Mouse (Mus musculus): Measurements from ENCODE around the gene Pald1. TPM values are rescaled to one million over a fixed set of nuclear protein-coding genes. Genes with fewer than 3 reads are reported as not detected.

The Pald1 gene
- polyA plus RNA-seq, 1 experiment = 3.2 TPM

DNA sequence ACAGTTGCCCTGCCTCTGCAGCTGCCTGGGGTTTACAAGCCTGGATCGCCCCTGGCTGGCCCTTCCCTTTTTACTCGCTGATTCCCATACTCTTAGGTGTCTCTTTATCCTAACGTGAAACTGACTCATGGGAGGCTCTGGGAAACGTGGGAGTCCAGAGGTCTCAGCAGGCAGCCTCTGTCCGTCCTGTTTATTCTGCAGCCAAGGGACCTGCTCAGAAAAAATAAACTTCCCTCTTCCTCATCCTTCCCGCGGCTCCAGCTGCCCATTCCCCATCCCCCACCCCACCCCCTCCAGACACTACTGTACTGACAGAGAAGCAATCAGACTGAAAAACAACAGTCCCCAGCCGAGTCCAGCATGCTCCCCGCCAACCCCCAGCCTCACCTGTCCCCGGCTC is 37.0 kb downstream of the Pald1 start:
- WGBS = 11% methylated on average over 10 of the region's 10 CpGs
- no peak overlapping the region for H3K4me3 ChIP-seq (ENCODE audit: low read depth, low read length)
- TF ChIP-seq CTCF (IDR thresholded peaks at IDR 0.05; ENCODE audit: extremely low read depth, insufficient read length, insufficient replicate concordance, low read depth, low read length) = no peak
- TF ChIP-seq POLR2A (IDR thresholded peaks at IDR 0.05; ENCODE audit: low read depth, low read length) = no peak
- H3K27ac ChIP-seq (ENCODE audit: insufficient read depth, low read depth, low read length) = no peak overlapping the region
- H3K36me3 ChIP-seq (ENCODE audit: control insufficient read depth, insufficient read depth, low read length) = no peaks in the 10 kb centered on the region
- no peaks in the 10 kb centered on the region for H3K4me1 ChIP-seq (ENCODE audit: control insufficient read depth, insufficient read depth, insufficient read length, low read length)
- H3K27me3 ChIP-seq (ENCODE audit: control insufficient read depth, insufficient read depth, low read length) = no peaks in the 10 kb centered on the region

DNA sequence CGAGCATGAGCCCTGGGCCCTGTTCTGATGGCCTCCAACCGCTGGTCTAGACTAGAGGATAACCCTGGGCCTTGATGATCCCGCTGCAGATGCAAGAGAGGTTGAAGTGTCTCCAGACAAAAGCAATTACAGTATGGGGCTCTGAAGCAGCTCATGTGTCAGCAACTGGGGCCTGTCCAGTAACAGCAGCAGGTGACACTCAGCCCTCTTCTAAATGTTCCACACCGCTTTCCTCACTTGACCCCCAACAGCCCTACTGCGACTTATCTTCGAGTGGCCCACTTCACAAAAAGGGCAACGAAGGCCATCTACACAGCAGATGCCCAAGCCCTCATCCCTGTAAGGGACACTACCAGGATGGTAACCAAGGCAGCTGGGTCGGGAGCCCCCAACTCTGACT is 38.2 kb downstream of the Pald1 start:
- no peak for TF ChIP-seq CTCF (IDR thresholded peaks at IDR 0.05; ENCODE audit: extremely low read depth, insufficient read length, insufficient replicate concordance, low read depth, low read length)
- TF ChIP-seq POLR2A (IDR thresholded peaks at IDR 0.05; ENCODE audit: low read depth, low read length) = no peak
- H3K27ac ChIP-seq (ENCODE audit: insufficient read depth, low read depth, low read length) = no peak overlapping the region
- H3K4me1 ChIP-seq (ENCODE audit: control insufficient read depth, insufficient read depth, insufficient read length, low read length) = no peaks in the 10 kb centered on the region
- no peak overlapping the region for H3K4me3 ChIP-seq (ENCODE audit: low read depth, low read length)
- H3K36me3 ChIP-seq (ENCODE audit: control insufficient read depth, insufficient read depth, low read length) = no peaks in the 10 kb centered on the region
- H3K27me3 ChIP-seq (ENCODE audit: control insufficient read depth, insufficient read depth, low read length) = no peaks in the 10 kb centered on the region
- 85% methylated on average over 8 of the region's 8 CpGs for WGBS

DNA sequence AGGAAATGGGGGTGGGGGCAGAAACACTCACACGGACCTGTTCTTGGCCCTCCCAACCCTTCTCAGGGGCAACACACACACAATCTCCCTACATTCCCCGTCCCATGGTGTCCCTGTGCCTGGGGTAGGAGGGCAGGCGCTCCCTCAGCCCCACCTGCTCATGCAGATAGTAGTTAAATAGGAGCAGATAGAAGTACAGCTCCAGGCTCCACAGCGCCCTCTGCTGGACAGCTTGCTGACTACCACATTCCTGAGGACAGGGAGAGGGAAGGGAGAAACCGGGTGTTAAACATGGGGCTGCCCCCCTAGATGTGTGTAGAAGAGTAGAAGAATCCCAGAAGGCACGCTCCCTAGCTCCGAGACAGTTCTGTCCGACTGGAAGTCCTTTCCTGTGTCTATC is 39.4 kb downstream of the Pald1 start:
- Histone ChIP-seq H3K4me3 (ENCODE audit: low read depth, low read length) (no peak overlapping the region), H3K27ac (ENCODE audit: insufficient read depth, low read depth, low read length) (no peak overlapping the region), H3K27me3 (ENCODE audit: control insufficient read depth, insufficient read depth, low read length) (no peaks in the 10 kb centered on the region), H3K36me3 (ENCODE audit: control insufficient read depth, insufficient read depth, low read length) (no peaks in the 10 kb centered on the region), H3K4me1 (ENCODE audit: control insufficient read depth, insufficient read depth, insufficient read length, low read length) (no peaks in the 10 kb centered on the region)
- TF ChIP-seq POLR2A (IDR thresholded peaks at IDR 0.05; ENCODE audit: low read depth, low read length) (no peak), CTCF (IDR thresholded peaks at IDR 0.05; ENCODE audit: extremely low read depth, insufficient read length, insufficient replicate concordance, low read depth, low read length) (peak; percentile 86; the same call in 1 of the 2 replicates)
- WGBS = 54% methylated on average over 8 of the region's 8 CpGs

DNA sequence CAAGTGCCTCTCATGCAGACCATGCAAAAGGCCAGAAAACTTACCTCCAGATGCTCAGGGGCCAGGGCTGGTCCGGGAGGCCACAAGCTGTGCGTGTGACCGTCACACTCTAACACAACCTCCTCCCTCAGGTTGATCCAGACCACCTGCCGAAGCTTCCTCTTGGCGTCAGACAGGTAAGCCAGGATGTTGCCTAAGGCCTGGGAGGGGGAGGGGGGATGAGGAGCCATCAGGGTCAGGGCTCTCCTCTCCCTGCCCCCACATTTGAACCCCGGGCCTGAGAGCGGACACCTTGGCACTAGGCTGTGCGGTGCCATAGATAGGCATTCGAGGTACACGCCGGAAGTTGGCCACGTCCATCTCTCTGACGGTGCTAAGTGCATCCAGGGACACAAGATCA is 40.6 kb downstream of the Pald1 start:
- Histone ChIP-seq H3K4me3 (ENCODE audit: low read depth, low read length) (no peak overlapping the region), H3K36me3 (ENCODE audit: control insufficient read depth, insufficient read depth, low read length) (no peaks in the 10 kb centered on the region), H3K27ac (ENCODE audit: insufficient read depth, low read depth, low read length) (no peak overlapping the region), H3K4me1 (ENCODE audit: control insufficient read depth, insufficient read depth, insufficient read length, low read length) (no peaks in the 10 kb centered on the region), H3K27me3 (ENCODE audit: control insufficient read depth, insufficient read depth, low read length) (no peaks in the 10 kb centered on the region)
- WGBS = 89% methylated on average over 13 of the region's 13 CpGs
- TF ChIP-seq CTCF (IDR thresholded peaks at IDR 0.05; ENCODE audit: extremely low read depth, insufficient read length, insufficient replicate concordance, low read depth, low read length) = no peak

DNA sequence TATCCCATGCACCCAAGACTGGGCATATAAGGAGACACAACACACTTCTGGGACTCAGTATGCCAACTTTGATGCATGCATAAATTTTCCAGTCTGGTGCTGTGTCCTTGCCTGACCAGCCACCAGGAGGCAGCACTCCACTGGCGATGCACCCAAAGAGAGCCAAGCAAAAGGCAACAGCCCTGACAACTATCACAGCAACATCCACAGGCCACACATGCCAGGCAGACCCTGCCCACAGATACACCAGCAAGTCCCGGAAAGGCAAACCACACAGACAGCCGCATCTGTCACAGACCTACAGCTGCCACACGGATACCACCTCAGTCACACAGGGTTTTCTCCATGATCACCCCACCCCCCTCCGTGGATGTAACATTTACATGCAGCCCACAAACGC is 41.8 kb downstream of the Pald1 start:
- H3K4me1 ChIP-seq (ENCODE audit: control insufficient read depth, insufficient read depth, insufficient read length, low read length) = no peaks in the 10 kb centered on the region
- TF ChIP-seq POLR2A (IDR thresholded peaks at IDR 0.05; ENCODE audit: low read depth, low read length) (no peak), CTCF (IDR thresholded peaks at IDR 0.05; ENCODE audit: extremely low read depth, insufficient read length, insufficient replicate concordance, low read depth, low read length) (peak; percentile 84)
- H3K36me3 ChIP-seq (ENCODE audit: control insufficient read depth, insufficient read depth, low read length) = no peaks in the 10 kb centered on the region
- no peaks in the 10 kb centered on the region for H3K27me3 ChIP-seq (ENCODE audit: control insufficient read depth, insufficient read depth, low read length)
- 60% methylated on average over 6 of the region's 6 CpGs for WGBS
- H3K27ac ChIP-seq (ENCODE audit: insufficient read depth, low read depth, low read length) = no peak overlapping the region
- H3K4me3 ChIP-seq (ENCODE audit: low read depth, low read length) = no peak overlapping the region

DNA sequence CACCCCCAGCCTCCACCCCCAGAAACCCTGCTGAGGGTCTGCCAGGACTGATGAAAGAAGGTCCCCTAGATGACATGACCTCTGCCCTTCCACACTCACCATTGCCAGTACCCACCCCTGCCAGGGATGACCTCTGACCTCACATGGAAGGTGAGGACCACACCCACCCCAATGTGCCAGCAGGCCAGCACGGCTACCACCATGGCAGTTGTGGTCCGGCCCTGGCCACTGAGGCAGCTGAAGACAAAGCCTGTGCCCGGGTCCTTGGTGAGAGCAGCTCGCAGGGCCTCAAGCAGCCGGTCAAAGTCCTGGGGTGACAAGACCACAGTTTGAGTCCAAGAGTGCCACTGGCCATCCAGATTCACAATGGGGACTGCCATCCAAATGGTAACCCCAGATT is 42.3 kb downstream of the Pald1 start:
- Histone ChIP-seq H3K36me3 (ENCODE audit: control insufficient read depth, insufficient read depth, low read length) (no peaks in the 10 kb centered on the region), H3K27ac (ENCODE audit: insufficient read depth, low read depth, low read length) (no peak overlapping the region), H3K27me3 (ENCODE audit: control insufficient read depth, insufficient read depth, low read length) (no peaks in the 10 kb centered on the region), H3K4me1 (ENCODE audit: control insufficient read depth, insufficient read depth, insufficient read length, low read length) (no peaks in the 10 kb centered on the region), H3K4me3 (ENCODE audit: low read depth, low read length) (no peak overlapping the region)
- TF ChIP-seq CTCF (IDR thresholded peaks at IDR 0.05; ENCODE audit: extremely low read depth, insufficient read length, insufficient replicate concordance, low read depth, low read length) = no peak
- no peak for TF ChIP-seq POLR2A (IDR thresholded peaks at IDR 0.05; ENCODE audit: low read depth, low read length)
- WGBS = 91% methylated on average over 5 of the region's 5 CpGs

DNA sequence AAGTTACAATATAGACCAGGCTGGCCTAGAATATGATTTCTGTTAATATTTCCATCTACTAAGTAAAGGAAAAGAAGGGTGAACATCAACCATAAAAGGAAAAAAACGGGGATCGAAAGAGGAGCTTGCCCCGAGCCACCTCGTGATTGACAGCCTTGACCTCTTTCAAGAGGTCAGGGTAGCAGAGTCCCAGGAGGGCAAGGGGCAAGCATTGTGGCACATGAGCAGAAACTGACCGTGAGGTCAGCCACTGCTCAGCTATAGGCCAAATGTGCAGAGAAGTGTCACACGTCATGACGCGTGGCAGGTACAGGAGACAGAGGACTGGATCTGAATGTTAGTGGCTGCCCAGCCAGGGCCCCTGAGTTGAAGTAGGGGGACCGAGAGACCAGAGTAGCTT is 43.1 kb downstream of the Pald1 start:
- Histone ChIP-seq H3K4me3 (ENCODE audit: low read depth, low read length) (no peak overlapping the region), H3K36me3 (ENCODE audit: control insufficient read depth, insufficient read depth, low read length) (no peaks in the 10 kb centered on the region), H3K27me3 (ENCODE audit: control insufficient read depth, insufficient read depth, low read length) (no peaks in the 10 kb centered on the region), H3K4me1 (ENCODE audit: control insufficient read depth, insufficient read depth, insufficient read length, low read length) (no peaks in the 10 kb centered on the region), H3K27ac (ENCODE audit: insufficient read depth, low read depth, low read length) (no peak overlapping the region)
- TF ChIP-seq CTCF (IDR thresholded peaks at IDR 0.05; ENCODE audit: extremely low read depth, insufficient read length, insufficient replicate concordance, low read depth, low read length) (no peak), POLR2A (IDR thresholded peaks at IDR 0.05; ENCODE audit: low read depth, low read length) (no peak)
- WGBS = 82% methylated on average over 9 of the region's 9 CpGs

DNA sequence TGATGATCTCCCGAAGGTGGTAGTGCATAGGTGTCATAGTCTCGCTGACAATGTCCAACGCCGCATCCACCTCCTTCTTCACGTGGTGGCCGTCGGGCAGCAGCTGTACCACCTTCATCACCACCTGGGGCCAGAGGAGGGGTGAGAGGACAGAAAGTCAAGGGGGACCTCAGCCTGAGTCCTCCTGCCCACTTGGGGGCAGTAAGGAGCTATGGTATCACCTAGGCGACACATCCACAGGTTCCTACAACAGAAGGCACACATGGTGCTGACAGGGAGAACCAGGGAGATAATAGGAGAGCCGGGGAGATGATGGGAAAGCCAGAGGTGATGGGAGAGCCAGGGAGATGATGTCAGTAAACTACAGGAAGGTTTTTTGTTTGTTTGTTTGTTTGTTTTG is 44.1 kb downstream of the Pald1 start:
- WGBS = 89% methylated on average over 9 of the region's 9 CpGs
- Histone ChIP-seq H3K27ac (ENCODE audit: insufficient read depth, low read depth, low read length) (no peak overlapping the region), H3K36me3 (ENCODE audit: control insufficient read depth, insufficient read depth, low read length) (no peaks in the 10 kb centered on the region), H3K4me1 (ENCODE audit: control insufficient read depth, insufficient read depth, insufficient read length, low read length) (no peaks in the 10 kb centered on the region), H3K4me3 (ENCODE audit: low read depth, low read length) (no peak overlapping the region), H3K27me3 (ENCODE audit: control insufficient read depth, insufficient read depth, low read length) (no peaks in the 10 kb centered on the region)
- TF ChIP-seq CTCF (IDR thresholded peaks at IDR 0.05; ENCODE audit: extremely low read depth, insufficient read length, insufficient replicate concordance, low read depth, low read length) = no peak
- no peak for TF ChIP-seq POLR2A (IDR thresholded peaks at IDR 0.05; ENCODE audit: low read depth, low read length)
